Mouse (Mus musculus): ENCODE measurements around the gene Pnpla6. TPM values are rescaled to one million over a fixed set of nuclear protein-coding genes. Genes with fewer than 3 reads are reported as not detected.
"Not testable (repeated sequence)": the region's sequence is repeated elsewhere in the genome, so short reads cannot be mapped to it uniquely, and the experiment has no call there.

Pnpla6 gene
- polyA plus RNA-seq, 1 experiment from 2014 or later, result 39.9 TPM

DNA sequence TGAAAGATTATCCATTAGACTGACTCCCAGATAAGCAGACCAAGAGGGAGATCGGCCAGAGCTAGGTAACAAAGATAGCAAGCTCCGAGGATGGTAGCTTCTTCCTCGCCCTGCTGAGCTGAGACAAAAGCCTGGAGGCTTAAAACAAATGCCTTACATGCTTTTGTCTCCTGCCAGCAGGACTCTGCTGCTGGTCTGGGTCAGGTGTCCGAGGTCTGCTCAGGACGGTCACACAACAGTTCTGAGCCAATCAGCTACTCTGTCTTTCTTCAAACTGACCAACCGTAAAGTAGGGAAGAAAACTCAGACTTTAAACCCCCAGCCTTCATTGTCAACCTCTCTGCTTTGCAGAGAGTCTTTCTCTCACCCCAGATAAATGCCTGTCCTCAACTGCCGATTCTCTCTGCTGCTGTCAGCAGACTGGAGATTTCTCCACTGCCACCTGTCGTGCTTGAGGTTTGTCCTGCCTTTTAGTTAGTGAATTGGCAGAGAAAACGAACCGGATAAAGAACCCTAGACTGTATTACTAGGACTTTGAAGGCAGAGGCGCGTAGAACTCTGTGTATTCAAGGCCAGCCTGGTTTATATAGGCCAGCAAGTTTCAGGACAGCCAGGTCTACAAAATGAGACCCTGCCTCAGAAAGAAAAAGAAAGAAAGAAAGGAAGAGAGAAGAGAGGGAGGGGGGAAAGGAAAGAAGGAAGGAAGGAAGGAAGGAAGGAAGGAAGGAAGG lies 52.6 kb downstream of the Pnpla6 start, which contains the start of gene C330021F23Rik:
C330021F23Rik (plus strand) TSS at position 350 of the 731 bp plus-strand sequence.
- H3K27me3 ChIP-seq (replicated peaks; ENCODE audit: control insufficient read depth, insufficient read depth, low read length), result no peaks in the 10 kb centered on the region
- H3K36me3 ChIP-seq (ENCODE audit: control insufficient read depth, insufficient read depth, low read length), result no peaks in the 10 kb centered on the region
- H3K9me3 ChIP-seq (ENCODE audit: control insufficient read depth, low read length), result no peaks in the 10 kb centered on the region
- peak within 1 kb of the TSS; percentile 49 for H3K4me2 ChIP-seq (ENCODE audit: low read depth, low read length)
- peak within 1 kb of the TSS; percentile 52 for H3K9ac ChIP-seq (ENCODE audit: low read depth, low read length)
- H3K4me1 ChIP-seq (ENCODE audit: control insufficient read depth, insufficient read depth, low read length), result no peaks in the 10 kb centered on the region
- WGBS, result 4% methylated on average over 12 of the region's 12 CpGs
- H3K27ac ChIP-seq (ENCODE audit: low read length), result peak within 1 kb of the TSS; percentile 65; the same call in 1 of the 2 replicates
- H3K4me3 ChIP-seq (ENCODE audit: low read length), result peak within 1 kb of the TSS; percentile 40
- peak; percentile 88 for ATAC-seq

DNA sequence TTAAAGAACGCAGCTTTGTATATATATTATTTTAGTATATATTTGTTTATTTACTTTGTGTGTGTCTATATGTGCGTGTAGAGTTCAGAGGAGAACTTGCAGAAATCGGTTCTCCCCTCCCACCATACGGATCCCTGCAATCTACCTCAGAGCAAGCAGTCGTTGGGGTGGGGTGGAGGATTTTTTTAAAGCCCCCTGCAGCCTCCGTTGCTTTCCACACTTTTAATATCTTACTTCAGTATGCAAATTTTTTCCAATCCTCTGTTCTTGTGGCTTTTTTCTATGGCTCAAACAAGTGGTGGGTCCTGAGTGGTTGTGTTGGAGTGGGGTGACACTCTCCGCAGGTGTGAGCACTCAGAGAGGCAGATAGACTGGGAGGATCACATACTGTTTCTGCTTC lies 53.2 kb downstream of the Pnpla6 start:
- 7% methylated on average over 7 of the region's 7 CpGs for WGBS
- no peaks in the 10 kb centered on the region for H3K4me1 ChIP-seq (ENCODE audit: control insufficient read depth, insufficient read depth, low read length)
- ATAC-seq, result peak; percentile 30; the same call in 1 of the 2 replicates
- peak overlapping the region; percentile 52 for H3K9ac ChIP-seq (ENCODE audit: low read depth, low read length)
- peak overlapping the region; percentile 49 for H3K4me2 ChIP-seq (ENCODE audit: low read depth, low read length)
- no peaks in the 10 kb centered on the region for H3K9me3 ChIP-seq (ENCODE audit: control insufficient read depth, low read length)
- H3K27me3 ChIP-seq (replicated peaks; ENCODE audit: control insufficient read depth, insufficient read depth, low read length), result no peaks in the 10 kb centered on the region
- peak overlapping the region; percentile 40 for H3K4me3 ChIP-seq (ENCODE audit: low read length)
- H3K36me3 ChIP-seq (ENCODE audit: control insufficient read depth, insufficient read depth, low read length), result no peaks in the 10 kb centered on the region
- H3K27ac ChIP-seq (ENCODE audit: low read length), result no peak overlapping the region

DNA sequence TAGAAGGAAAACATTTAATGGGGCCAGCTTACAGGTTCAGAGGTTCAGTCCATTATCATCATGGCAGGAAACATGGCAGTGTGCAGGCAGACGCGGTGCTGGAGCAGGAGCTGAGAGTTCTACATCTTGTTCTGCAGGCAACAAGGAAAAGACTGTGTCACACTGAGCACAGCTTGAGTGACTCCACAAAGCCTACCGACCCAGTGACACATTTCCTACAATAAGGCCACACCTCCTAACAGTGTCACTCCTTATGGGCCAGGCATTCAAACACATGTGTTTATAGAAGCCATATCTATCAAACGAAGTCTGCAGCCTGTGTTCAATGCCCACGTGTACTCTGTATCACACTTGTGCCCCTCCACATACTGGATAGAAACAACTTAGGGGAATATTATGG lies 54.6 kb downstream of the Pnpla6 start:
- H3K9me3 ChIP-seq (ENCODE audit: control insufficient read depth, low read length), result no peaks in the 10 kb centered on the region
- ATAC-seq, result no peak
- no peaks in the 10 kb centered on the region for H3K4me1 ChIP-seq (ENCODE audit: control insufficient read depth, insufficient read depth, low read length)
- no peak overlapping the region for H3K4me2 ChIP-seq (ENCODE audit: low read depth, low read length)
- no peak overlapping the region for H3K4me3 ChIP-seq (ENCODE audit: low read length)
- 83% methylated on average over 5 of the region's 5 CpGs for whole genome bisulfite sequencing
- H3K27me3 ChIP-seq (replicated peaks; ENCODE audit: control insufficient read depth, insufficient read depth, low read length), result no peaks in the 10 kb centered on the region
- no peak overlapping the region for H3K27ac ChIP-seq (ENCODE audit: low read length)
- H3K9ac ChIP-seq (ENCODE audit: low read depth, low read length), result no peak overlapping the region
- H3K36me3 ChIP-seq (ENCODE audit: control insufficient read depth, insufficient read depth, low read length), result no peaks in the 10 kb centered on the region

DNA sequence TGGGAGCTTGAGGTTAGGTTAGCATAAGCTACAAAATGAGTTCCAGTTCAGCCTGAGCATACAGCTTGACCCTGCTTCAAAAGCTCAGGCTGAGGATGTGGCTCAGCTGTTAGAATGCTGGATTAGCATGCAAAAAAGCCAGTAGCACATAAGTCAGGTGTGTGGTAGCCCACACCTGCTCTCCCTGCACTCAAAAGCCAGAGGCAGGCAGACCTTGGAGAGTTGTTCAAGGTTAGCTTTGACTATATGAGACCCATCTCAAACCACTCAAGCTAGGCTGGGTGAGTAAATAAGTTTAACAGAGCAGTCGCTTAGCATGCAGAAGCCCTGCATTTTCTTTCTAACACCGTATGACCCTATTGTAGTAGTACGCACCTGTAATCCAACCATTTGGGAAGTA lies 59.4 kb downstream of the Pnpla6 start:
- H3K27me3 ChIP-seq (replicated peaks; ENCODE audit: control insufficient read depth, insufficient read depth, low read length), result no peaks in the 10 kb centered on the region
- H3K9ac ChIP-seq (ENCODE audit: low read depth, low read length), result no peak overlapping the region
- H3K36me3 ChIP-seq (ENCODE audit: control insufficient read depth, insufficient read depth, low read length), result no peaks in the 10 kb centered on the region
- peaks cover 4% of the 10 kb centered on the region; the same call in 1 of the 2 replicates for H3K4me1 ChIP-seq (ENCODE audit: control insufficient read depth, insufficient read depth, low read length)
- H3K4me3 ChIP-seq (ENCODE audit: low read length), result no peak overlapping the region
- 94% methylated on average over 3 of the region's 3 CpGs for WGBS
- ATAC-seq, result no peak
- no peak overlapping the region for H3K27ac ChIP-seq (ENCODE audit: low read length)
- no peak overlapping the region for H3K4me2 ChIP-seq (ENCODE audit: low read depth, low read length)
- H3K9me3 ChIP-seq (ENCODE audit: control insufficient read depth, low read length), result no peaks in the 10 kb centered on the region

DNA sequence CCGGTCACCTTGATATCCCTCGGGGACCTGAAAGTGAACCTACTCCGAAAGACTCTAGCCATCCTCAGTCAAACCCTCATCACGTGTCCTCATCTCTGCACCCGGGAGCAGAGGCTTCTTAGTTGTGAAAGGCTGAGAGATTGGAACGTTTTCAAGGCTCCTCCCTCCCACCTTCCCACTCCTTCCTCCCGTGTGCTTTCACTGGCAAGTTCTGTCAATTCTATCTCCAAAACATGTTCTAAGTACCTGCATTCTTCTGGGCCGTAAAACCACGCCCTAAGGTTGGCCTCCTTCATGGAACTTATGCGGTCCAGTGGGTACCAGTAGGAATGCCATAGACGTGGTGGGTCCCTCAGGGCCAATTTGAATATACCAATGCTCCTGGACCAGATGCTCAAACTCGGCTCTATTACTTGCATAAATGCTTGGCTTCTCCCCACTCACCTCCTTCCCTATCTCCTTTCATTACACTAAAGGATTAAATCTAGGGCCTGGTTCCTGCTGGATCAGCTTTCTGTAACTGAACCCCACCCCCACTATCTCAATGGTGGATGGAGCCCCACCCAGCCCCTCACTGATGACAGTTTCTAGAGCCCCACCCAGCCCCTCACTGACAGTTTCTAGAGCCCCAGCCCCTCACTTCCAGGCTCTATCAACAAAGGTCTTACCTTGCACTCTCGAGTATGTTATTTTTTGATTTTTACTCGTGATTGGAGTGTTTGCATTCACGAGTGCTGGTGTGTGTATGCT lies 61.2 kb downstream of the Pnpla6 start:
- no peak overlapping the region for H3K27ac ChIP-seq (ENCODE audit: low read length)
- no peak overlapping the region for H3K4me3 ChIP-seq (ENCODE audit: low read length)
- no peak overlapping the region for H3K4me2 ChIP-seq (ENCODE audit: low read depth, low read length)
- H3K27me3 ChIP-seq (replicated peaks; ENCODE audit: control insufficient read depth, insufficient read depth, low read length), result no peaks in the 10 kb centered on the region
- no peaks in the 10 kb centered on the region for H3K9me3 ChIP-seq (ENCODE audit: control insufficient read depth, low read length)
- H3K9ac ChIP-seq (ENCODE audit: low read depth, low read length), result no peak overlapping the region
- 65% methylated on average over 15 of the region's 15 CpGs for WGBS
- H3K4me1 ChIP-seq (ENCODE audit: control insufficient read depth, insufficient read depth, low read length), result peaks cover 6% of the 10 kb centered on the region; the same call in 1 of the 2 replicates
- H3K36me3 ChIP-seq (ENCODE audit: control insufficient read depth, insufficient read depth, low read length), result no peaks in the 10 kb centered on the region
- ATAC-seq, result peak; percentile 29

DNA sequence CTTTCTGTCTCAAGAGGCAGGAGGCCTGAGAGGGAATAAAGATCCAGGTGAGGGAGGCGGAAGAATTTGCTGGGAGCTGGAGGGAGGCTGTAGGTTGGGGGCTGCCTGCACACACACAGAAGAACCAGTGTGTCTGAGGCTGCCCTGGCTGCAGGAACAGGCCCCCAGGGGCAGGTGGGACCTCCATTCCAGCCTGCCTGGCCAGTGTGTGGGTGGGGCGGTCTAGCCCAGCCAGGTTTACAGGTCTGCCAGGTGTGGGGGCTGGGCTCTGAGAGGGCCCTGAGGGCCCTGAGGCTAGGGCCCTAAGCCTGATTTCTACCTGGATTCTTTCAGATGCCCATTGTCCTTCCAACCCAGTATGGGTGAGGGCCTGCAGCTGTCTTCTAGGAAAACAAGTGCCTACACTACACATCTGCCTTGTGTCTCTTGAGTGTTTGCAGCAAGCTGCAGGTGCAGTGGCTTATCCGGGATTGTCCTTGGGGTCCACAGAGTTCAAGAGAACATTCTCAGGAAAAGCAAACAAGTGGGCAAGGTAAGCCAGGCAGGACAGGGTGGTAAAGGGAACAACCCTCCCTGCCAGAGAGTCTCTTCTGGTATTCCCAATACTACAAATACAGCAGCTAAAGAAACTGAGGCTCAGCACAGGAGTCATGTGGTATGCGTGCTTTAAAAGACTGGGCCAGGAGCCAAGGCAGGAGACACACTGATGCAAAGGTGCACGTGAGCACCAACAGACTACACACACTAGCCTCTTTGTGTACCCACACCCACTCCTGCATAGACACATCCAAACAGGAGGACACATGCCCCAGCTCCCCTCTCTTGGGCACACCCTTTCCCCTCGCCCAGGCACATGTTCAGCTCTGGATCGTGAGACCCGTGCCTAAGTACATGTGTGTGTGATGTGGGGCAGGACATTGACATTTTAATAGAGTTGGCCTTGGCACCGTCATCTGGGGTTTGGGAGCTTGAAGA lies 64.5 kb downstream of the Pnpla6 start:
- Histone ChIP-seq H3K9me3 (ENCODE audit: control insufficient read depth, low read length) (no peaks in the 10 kb centered on the region), H3K36me3 (ENCODE audit: control insufficient read depth, insufficient read depth, low read length) (no peaks in the 10 kb centered on the region), H3K4me2 (ENCODE audit: low read depth, low read length) (no peak overlapping the region), H3K4me1 (ENCODE audit: control insufficient read depth, insufficient read depth, low read length) (peaks cover 6% of the 10 kb centered on the region; the same call in 1 of the 2 replicates), H3K27ac (ENCODE audit: low read length) (peak overlapping the region; percentile 55; the same call in 1 of the 2 replicates), H3K27me3 (replicated peaks; ENCODE audit: control insufficient read depth, insufficient read depth, low read length) (no peaks in the 10 kb centered on the region), H3K9ac (ENCODE audit: low read depth, low read length) (peak overlapping the region; percentile 34; the same call in 1 of the 2 replicates), H3K4me3 (ENCODE audit: low read length) (no peak overlapping the region)
- WGBS, result 59% methylated on average over 9 of the region's 9 CpGs
- ATAC-seq, result peak; percentile 79

DNA sequence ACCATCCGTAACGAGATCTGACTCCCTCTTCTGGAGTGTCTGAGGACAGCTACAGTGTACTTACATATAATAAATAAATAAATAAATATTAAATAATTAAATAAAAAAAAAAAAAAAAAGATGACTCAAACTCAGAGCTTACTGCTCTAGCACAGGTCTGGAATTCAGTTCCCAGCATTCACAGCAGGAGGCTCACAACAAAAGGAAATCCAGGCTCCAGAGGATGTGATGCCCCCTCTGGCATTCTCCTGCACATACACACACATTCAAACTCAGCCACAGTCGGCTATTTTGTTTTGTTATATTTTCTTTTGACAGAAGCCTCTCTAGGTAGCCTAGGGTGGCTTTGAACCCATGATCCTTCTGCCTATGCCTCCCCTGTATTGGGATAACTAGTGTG lies 66.8 kb downstream of the Pnpla6 start:
- 82% methylated on average over 1 of the region's 3 CpGs for WGBS
- not testable (repeated sequence) for H3K4me2 ChIP-seq (ENCODE audit: low read depth, low read length); H3K27me3 ChIP-seq (replicated peaks; ENCODE audit: control insufficient read depth, insufficient read depth, low read length); H3K4me1 ChIP-seq (ENCODE audit: control insufficient read depth, insufficient read depth, low read length); H3K4me3 ChIP-seq (ENCODE audit: low read length); H3K9me3 ChIP-seq (ENCODE audit: control insufficient read depth, low read length); ATAC-seq; H3K27ac ChIP-seq (ENCODE audit: low read length); H3K9ac ChIP-seq (ENCODE audit: low read depth, low read length); H3K36me3 ChIP-seq (ENCODE audit: control insufficient read depth, insufficient read depth, low read length)

DNA sequence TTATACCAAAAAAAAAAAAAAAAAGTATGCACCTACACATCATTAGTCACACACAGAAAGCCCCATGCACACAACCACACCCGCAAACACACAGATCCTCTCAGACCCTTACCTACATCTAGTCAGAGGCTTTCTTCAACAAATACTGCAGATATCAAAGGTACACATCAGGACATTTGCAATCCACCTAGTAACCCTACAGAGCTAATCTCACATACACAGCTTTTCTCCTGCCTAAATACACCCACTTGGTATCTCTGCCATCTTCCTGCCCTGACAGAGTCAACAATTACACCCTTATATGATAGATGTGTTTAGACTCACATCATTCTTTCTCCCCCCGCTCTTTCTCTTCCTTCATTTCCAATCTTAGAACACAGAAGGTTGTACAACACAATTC lies 71.3 kb downstream of the Pnpla6 start:
- Histone ChIP-seq H3K36me3 (ENCODE audit: control insufficient read depth, insufficient read depth, low read length) (no peaks in the 10 kb centered on the region), H3K27me3 (replicated peaks; ENCODE audit: control insufficient read depth, insufficient read depth, low read length) (peaks cover 3% of the 10 kb centered on the region; the same call in 1 of the 2 replicates), H3K4me3 (ENCODE audit: low read length) (no peak overlapping the region), H3K4me1 (ENCODE audit: control insufficient read depth, insufficient read depth, low read length) (no peaks in the 10 kb centered on the region), H3K9ac (ENCODE audit: low read depth, low read length) (no peak overlapping the region), H3K4me2 (ENCODE audit: low read depth, low read length) (no peak overlapping the region), H3K27ac (ENCODE audit: low read length) (no peak overlapping the region), H3K9me3 (ENCODE audit: control insufficient read depth, low read length) (no peaks in the 10 kb centered on the region)
- ATAC-seq, result no peak
- 77% methylated on average over 2 of the region's 2 CpGs for WGBS

All from intestine, embryonic 16.5 days (tissue).